Mouse (Mus musculus) megakaryocyte-erythroid progenitor cell, adult 5-6 weeks (primary cell): ENCODE data around the gene Pip. TPM values are rescaled to one million over a fixed set of nuclear protein-coding genes. Genes with fewer than 3 reads are reported as not detected.

ENCODE experiments used
- ATAC-seq: replicated peaks from 2 replicates; pipeline ENCODE4 v1.8.0; 2016; ENCODE audit warnings: mild to moderate bottlenecking, inconsistent platforms; ENCODE audit not compliant: severe bottlenecking, poor library complexity, low FRiP score, low TSS enrichment
- total RNA-seq, 2 experiments: library from RNA; stranded (forward) in 1 of 2; stranded (reverse) in 1 of 2; fragments of 200-1000, 215-1000 nt in 1 of 2; fragments of >200 nt in 1 of 2; fragmentation: Nextera tagmentation in 1 of 2; gene quantifications; 2 replicates each; pipeline ENCODE4 v1.2.3; 2014 to 2017

Pip gene
- not detected in 2 replicates for total RNA-seq (2014; fragmentation: Nextera tagmentation)
- total RNA-seq (2017), result not detected in 2 replicates

- ATAC-seq, result no peak
Measured at GRCm38 (mm10) chr6:41847235-41847634, at the start of gene Pip. TSS of gene Pip (plus strand) at chr6:41847535.

GRCm38 (mm10) chr6:41824086-41824485 lies 23.2 kb upstream of the Pip start:
- ATAC-seq, result no peak

DNA sequence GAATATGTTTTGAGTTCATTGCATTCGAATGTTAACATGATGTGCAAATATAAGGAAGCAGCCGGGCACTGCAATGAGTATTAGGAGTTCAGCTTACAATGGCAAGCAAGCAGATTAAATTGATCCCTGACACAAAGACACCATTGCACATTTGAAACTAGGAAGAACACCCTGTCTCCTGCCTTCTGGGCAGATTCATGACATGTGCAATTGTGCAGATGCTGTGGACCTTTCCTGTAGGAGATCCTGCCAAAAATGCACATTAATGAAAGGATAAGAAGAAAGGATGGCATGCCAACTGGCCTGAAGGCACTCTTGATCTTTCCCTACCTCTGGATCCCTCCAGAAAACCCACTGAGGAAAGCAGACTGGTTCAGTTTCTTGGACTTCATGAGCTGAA lies 17.8 kb upstream of the Pip start:
- ATAC-seq, result no peak

DNA sequence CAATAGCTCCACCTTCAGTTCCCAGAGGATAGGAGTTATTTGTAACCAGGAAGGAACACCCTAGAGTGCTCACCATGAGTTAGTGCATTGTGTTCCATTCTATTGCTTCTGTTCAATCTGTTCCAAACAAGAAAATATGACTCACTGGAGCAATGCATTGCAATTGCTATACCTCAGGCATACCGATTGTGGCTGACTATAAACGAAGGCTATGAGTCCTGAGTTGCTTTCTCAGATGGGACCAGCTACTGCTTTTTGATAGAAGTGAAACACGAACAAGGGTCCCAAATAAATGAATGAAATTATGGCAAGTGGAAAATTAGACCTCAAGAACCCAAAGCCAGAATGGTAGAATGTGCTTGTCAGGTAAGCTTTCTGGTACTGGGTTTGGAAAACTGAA lies 5.4 kb downstream of the Pip start, which contains the start of gene Sval2:
Sval2 (plus strand) TSS at position 301 of the 400 bp plus-strand sequence.
- no peak for ATAC-seq

DNA sequence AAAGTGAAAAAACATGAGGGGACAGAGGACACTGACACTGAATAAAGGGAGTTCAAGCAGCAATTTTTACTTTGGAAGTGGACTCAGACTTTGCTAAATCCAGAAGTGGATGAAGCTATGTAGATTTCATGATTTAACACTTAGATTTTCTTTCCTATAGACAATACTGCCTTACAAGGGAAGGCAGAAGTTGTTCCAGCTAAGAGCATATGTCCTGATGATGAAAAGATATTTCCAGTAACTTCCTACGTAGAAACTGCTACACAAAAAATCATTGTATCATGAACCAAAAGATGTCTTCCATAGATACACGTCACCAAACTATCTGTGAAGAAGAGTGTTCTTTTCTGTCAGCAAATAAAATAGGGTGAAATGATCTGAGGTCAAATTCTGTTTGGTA lies 16.7 kb downstream of the Pip start:
- no peak for ATAC-seq

Other genes with a start within 250 kb of the Pip start
- gene Ephb6, start 242.1 kb upstream of the Pip start, total RNA-seq (2014; fragmentation: Nextera tagmentation), result 1.5 and 12.2 TPM in 2 replicates
- gene Ephb6, start 242.1 kb upstream of the Pip start, total RNA-seq (2017), result 4.3 and 7.2 TPM in 2 replicates
- not detected in 2 replicates for gene Trpv6, start 211.1 kb upstream of the Pip start, total RNA-seq (2014; fragmentation: Nextera tagmentation)
- not detected in 2 replicates for gene Trpv6, start 211.1 kb upstream of the Pip start, total RNA-seq (2017)
- 0.82 and 1.5 TPM in 2 replicates for gene Trpv5, start 166.8 kb upstream of the Pip start, total RNA-seq (2014; fragmentation: Nextera tagmentation)
- 1.0 TPM in 1 of 2 replicates, not detected in the other for gene Trpv5, start 166.8 kb upstream of the Pip start, total RNA-seq (2017)
- not detected in 2 replicates for gene Llcfc1, start 163.1 kb upstream of the Pip start, total RNA-seq (2014; fragmentation: Nextera tagmentation)
- not detected in 2 replicates for gene Llcfc1, start 163.1 kb upstream of the Pip start, total RNA-seq (2017)
- 302 and 549 TPM in 2 replicates for gene Kel, start 143.2 kb upstream of the Pip start, total RNA-seq (2014; fragmentation: Nextera tagmentation)
- gene Kel, start 143.2 kb upstream of the Pip start, total RNA-seq (2017), result 63.8 and 132 TPM in 2 replicates
- not detected in 2 replicates for gene Olfr459, start 72.4 kb upstream of the Pip start, total RNA-seq (2014; fragmentation: Nextera tagmentation)
- not detected in 2 replicates for gene Olfr459, start 72.4 kb upstream of the Pip start, total RNA-seq (2017)
- not detected in 2 replicates for gene Sval2, start 5.5 kb downstream of the Pip start, total RNA-seq (2014; fragmentation: Nextera tagmentation)
- gene Sval2, start 5.5 kb downstream of the Pip start, total RNA-seq (2017), result not detected in 2 replicates
- not detected in 2 replicates for gene Sval1, start 104.1 kb downstream of the Pip start, total RNA-seq (2014; fragmentation: Nextera tagmentation)
- not detected in 2 replicates for gene Sval1, start 104.1 kb downstream of the Pip start, total RNA-seq (2017)
- gene Sval3, start 120.6 kb downstream of the Pip start, total RNA-seq (2014; fragmentation: Nextera tagmentation), result not detected in 2 replicates
- not detected in 2 replicates for gene Sval3, start 120.6 kb downstream of the Pip start, total RNA-seq (2017)
- gene Sva, start 190.9 kb downstream of the Pip start, total RNA-seq (2014; fragmentation: Nextera tagmentation), result not detected in 2 replicates
- gene Sva, start 190.9 kb downstream of the Pip start, total RNA-seq (2017), result not detected in 2 replicates